8 mouse cellular contexts compared by ENCODE assay signal in genomic region chr4:102510939-102511391, GRCm38 (mm10).
DNase-seq lines count a peak whose midpoint lies in the region; TF ChIP-seq lines count a peak whose summit lies in the region.

No protein-coding gene starts in this region.

- TF ChIP-seq POLR2A in bone marrow, adult 2 months (IDR thresholded peaks at IDR 0.05; ENCODE audit: borderline replicate concordance, control insufficient read depth, low read depth, low read length): no peak

- H3K4me1 ChIP-seq in bone marrow, adult 2 months (ENCODE audit: control insufficient read depth, insufficient read depth, low read length): peaks cover 15% of the 10 kb centered on the region
- H3K4me1 ChIP-seq in hindbrain, embryonic 10.5 days (replicated peaks): peaks cover 18% of the 10 kb centered on the region

- TF ChIP-seq CTCF in bone marrow, adult 2 months (IDR thresholded peaks at IDR 0.05; ENCODE audit: control insufficient read depth, insufficient read depth, low read length): no peak

- no peak overlapping the region for H3K27ac ChIP-seq in bone marrow, adult 2 months (ENCODE audit: control insufficient read depth, insufficient read depth, low read depth, low read length, poor library complexity)
- peak overlapping the region; percentile 79 for H3K27ac ChIP-seq in hindbrain, embryonic 10.5 days

- no peaks in the 10 kb centered on the region for H3K36me3 ChIP-seq in hindbrain, embryonic 10.5 days

- H3K9me3 ChIP-seq in hindbrain, embryonic 10.5 days: no peaks in the 10 kb centered on the region

- WGBS in bone marrow, adult 2 months: 11% methylated on average over 8 of the region's 8 CpGs
- WGBS in hindbrain, embryonic 10.5 days: 41% methylated on average over 8 of the region's 8 CpGs

- H3K4me3 ChIP-seq in bone marrow, adult 2 months (replicated peaks; ENCODE audit: control insufficient read depth, low read depth, low read length): peak overlapping the region; percentile 5
- H3K4me3 ChIP-seq in hindbrain, embryonic 10.5 days: peak overlapping the region; percentile 36

- DNase-seq in CD4-positive, CD25-positive, alpha-beta regulatory T cell, adult 2 months (ENCODE audit: low read depth, low spot score): peak; percentile 70
- DNase-seq in frontal cortex, postnatal 25 days (ENCODE audit: low spot score in 2 of 2): peak; percentile 35 to 36
- DNase-seq in hindbrain, embryonic 10.5 days (ENCODE audit: low spot score): peak; percentile 55
- DNase-seq in left cerebral cortex, adult 18-20 months (ENCODE audit: low spot score in 2 of 2): peak; percentile 61 to 67
- peak; percentile 85 for DNase-seq in lung, postnatal 14 days
- peak; percentile 54 for DNase-seq in retina, adult 2 months (ENCODE audit: low read depth, low spot score)
- DNase-seq in yolk sac, embryonic 10.5 days (ENCODE audit: low spot score): peak; percentile 72

- no peaks in the 10 kb centered on the region for H3K27me3 ChIP-seq in hindbrain, embryonic 10.5 days (ENCODE audit: insufficient read depth, poor library complexity, severe bottlenecking)
